Mouse (Mus musculus): ENCODE data around the gene Fam78b.

DNA sequence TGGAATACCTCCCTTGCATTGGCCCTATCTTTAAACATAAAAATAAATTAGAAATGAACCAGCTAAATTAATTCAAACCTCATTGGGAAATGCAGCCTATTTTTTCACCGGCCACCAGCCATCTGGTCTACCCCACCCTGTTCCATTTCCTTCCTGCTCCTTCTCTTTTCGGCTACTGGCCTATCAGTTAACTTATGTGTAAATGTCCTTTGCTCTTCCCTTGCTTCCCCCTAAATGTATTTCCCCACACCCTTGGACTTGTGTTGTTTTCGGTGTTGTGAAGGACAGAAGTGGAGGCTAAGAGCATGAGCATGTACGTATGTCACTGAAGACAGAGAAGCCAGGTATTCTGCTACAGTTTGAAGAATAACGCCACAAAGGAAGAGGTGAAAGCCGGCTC lies 89.2 kb downstream of the Fam78b start:
- no peak for TF ChIP-seq CTCF (IDR thresholded peaks at IDR 0.05; ENCODE audit: extremely low read depth, insufficient read depth, insufficient read length, insufficient replicate concordance)
- TF ChIP-seq POLR2A (IDR thresholded peaks at IDR 0.05; ENCODE audit: low read depth, low read length) = no peak
